In genomic region chr2:36104436-36104955, GRCm38 (mm10) we compare ENCODE assay signal across 8 mouse cellular contexts. TPM values are rescaled to one million over a fixed set of nuclear protein-coding genes. Genes with fewer than 3 reads are reported as not detected.
DNase-seq lines count a peak whose midpoint lies in the region; ATAC-seq and TF ChIP-seq lines count a peak whose summit lies in the region.

No protein-coding gene starts in this region.

- H3K4me1 ChIP-seq in heart, embryonic 10.5 days: peaks cover 39% of the 10 kb centered on the region
- H3K4me1 ChIP-seq in hindbrain, embryonic 11.5 days (replicated peaks; ENCODE audit: control insufficient read depth, insufficient read depth, low read length): peaks cover 14% of the 10 kb centered on the region
- peaks cover 26% of the 10 kb centered on the region for H3K4me1 ChIP-seq in midbrain, embryonic 11.5 days (ENCODE audit: control insufficient read depth, insufficient read depth, low read length)

- H3K36me3 ChIP-seq in heart, embryonic 10.5 days: no peaks in the 10 kb centered on the region
- no peaks in the 10 kb centered on the region for H3K36me3 ChIP-seq in hindbrain, embryonic 11.5 days (ENCODE audit: control insufficient read depth, insufficient read depth, low read length)
- no peaks in the 10 kb centered on the region for H3K36me3 ChIP-seq in midbrain, embryonic 11.5 days (ENCODE audit: control insufficient read depth, insufficient read depth, low read length)

- TF ChIP-seq CTCF in brain, embryonic 14.5 days (IDR thresholded peaks at IDR 0.05; ENCODE audit: borderline replicate concordance, extremely low read depth, insufficient read depth, insufficient read length): no peak

- H3K4me3 ChIP-seq in heart, embryonic 10.5 days: peak overlapping the region; percentile 63
- peak overlapping the region; percentile 26 for H3K4me3 ChIP-seq in hindbrain, embryonic 11.5 days (ENCODE audit: low read depth, low read length)
- peak overlapping the region; percentile 39 for H3K4me3 ChIP-seq in midbrain, embryonic 11.5 days (ENCODE audit: low read depth, low read length)

- H3K9ac ChIP-seq in hindbrain, embryonic 11.5 days (ENCODE audit: low read depth, low read length): 0 out of 2 replicates have a peak overlapping the region, but pooled peaks have one; percentile 15
- peak overlapping the region; percentile 36 for H3K9ac ChIP-seq in midbrain, embryonic 11.5 days (ENCODE audit: low read length)

- peak; percentile 39; the same call in 1 of the 2 replicates for ATAC-seq in hindbrain, embryonic 11.5 days (ENCODE audit: low FRiP score)
- no peak for ATAC-seq in midbrain, embryonic 11.5 days (ENCODE audit: low FRiP score)

- no peak overlapping the region for H3K27ac ChIP-seq in heart, embryonic 10.5 days
- H3K27ac ChIP-seq in hindbrain, embryonic 11.5 days (ENCODE audit: low read depth, low read length): no peak overlapping the region
- no peak overlapping the region for H3K27ac ChIP-seq in midbrain, embryonic 11.5 days (ENCODE audit: low read depth, low read length)

- WGBS in heart, embryonic 10.5 days: under 1% methylated on average over 32 of the region's 32 CpGs
- under 1% methylated on average over 30 of the region's 32 CpGs for WGBS in hindbrain, embryonic 11.5 days
- under 1% methylated on average over 32 of the region's 32 CpGs for WGBS in midbrain, embryonic 11.5 days

- no peak for TF ChIP-seq POLR2A in brain, embryonic 14.5 days (IDR thresholded peaks at IDR 0.05; ENCODE audit: borderline replicate concordance, extremely low read depth, insufficient read depth, insufficient read length, poor library complexity, severe bottlenecking)

- peaks cover 100% of the 10 kb centered on the region for H3K27me3 ChIP-seq in heart, embryonic 10.5 days (ENCODE audit: insufficient read depth, poor library complexity, severe bottlenecking)
- peaks cover 96% of the 10 kb centered on the region for H3K27me3 ChIP-seq in hindbrain, embryonic 11.5 days (ENCODE audit: control insufficient read depth, insufficient read depth, low read length)
- peaks cover 88% of the 10 kb centered on the region for H3K27me3 ChIP-seq in midbrain, embryonic 11.5 days (ENCODE audit: control insufficient read depth, insufficient read depth, low read length)

- peak overlapping the region; percentile 36 for H3K4me2 ChIP-seq in hindbrain, embryonic 11.5 days (replicated peaks; ENCODE audit: low read depth, low read length)
- peak overlapping the region; percentile 66 for H3K4me2 ChIP-seq in midbrain, embryonic 11.5 days

- no peak for DNase-seq in heart, embryonic 10.5 days (ENCODE audit: low spot score)
- no peak for DNase-seq in heart, adult 8-10 months (ENCODE audit: low spot score)
- DNase-seq in brain, embryonic 14.5 days (ENCODE audit: low read depth): peak; percentile 64
- DNase-seq in hindbrain, embryonic 11.5 days (ENCODE audit: low spot score): peak; percentile 70
- DNase-seq in midbrain, embryonic 11.5 days (ENCODE audit: low spot score, missing footprints): peak; percentile 97
- no peak for DNase-seq in gastrocnemius, postnatal 10 days
- no peak for DNase-seq in gastrocnemius, postnatal 25 days
- no peak for DNase-seq in spleen, adult 12 weeks (ENCODE audit: low spot score)

- no peaks in the 10 kb centered on the region for H3K9me3 ChIP-seq in heart, embryonic 10.5 days
- H3K9me3 ChIP-seq in hindbrain, embryonic 11.5 days (ENCODE audit: control insufficient read depth, low read length): no peaks in the 10 kb centered on the region
- H3K9me3 ChIP-seq in midbrain, embryonic 11.5 days (ENCODE audit: control insufficient read depth, low read length): no peaks in the 10 kb centered on the region

RNA-seq across cellular contexts. Expression of gene Lhx6, which starts 0.7 kb away (rescaled TPM):
- 0.43 and 1.5 TPM in 2 replicates for polyA plus RNA-seq in heart, embryonic 10.5 days (2016; fragmentation: Nextera tagmentation; extraction: Ambion mirVana)
- total RNA-seq in heart, adult 8-10 months (2022): 1 to 10 TPM; 2.5 to 6.0 (median 3.3) TPM
- 16.9 and 28.7 TPM in 2 replicates for polyA plus RNA-seq in brain, embryonic 14.5 days (2012; rRNA removed)
- 0.93 and 1.3 TPM in 2 replicates for polyA plus RNA-seq in hindbrain, embryonic 11.5 days (2014; fragmentation: Nextera tagmentation; extraction: Ambion mirVana)
- polyA plus RNA-seq in midbrain, embryonic 11.5 days (2014; fragmentation: Nextera tagmentation; extraction: Ambion mirVana): 0.92 and 1.3 TPM in 2 replicates
- total RNA-seq in gastrocnemius, postnatal 10 days (2021): 1 to 10 TPM; 3.3 to 6.2 TPM
- total RNA-seq in gastrocnemius, postnatal 25 days (2021): 1 to 10 TPM; 3.7 to 4.0 TPM

RNA-seq across cellular contexts. Expression of gene Mrrf, which starts 31.7 kb away (rescaled TPM):
- polyA plus RNA-seq in heart, embryonic 10.5 days (2016; fragmentation: Nextera tagmentation; extraction: Ambion mirVana): 29.9 and 35.0 TPM in 2 replicates
- 10 to 100 TPM; 40.5 to 44.0 (median 42.3) TPM for total RNA-seq in heart, adult 8-10 months (2022)
- polyA plus RNA-seq in brain, embryonic 14.5 days (2012; rRNA removed): 23.7 and 33.5 TPM in 2 replicates
- 29.7 and 35.9 TPM in 2 replicates for polyA plus RNA-seq in hindbrain, embryonic 11.5 days (2014; fragmentation: Nextera tagmentation; extraction: Ambion mirVana)
- polyA plus RNA-seq in midbrain, embryonic 11.5 days (2014; fragmentation: Nextera tagmentation; extraction: Ambion mirVana): 29.9 and 30.8 TPM in 2 replicates
- total RNA-seq in gastrocnemius, postnatal 10 days (2021): 10 to 100 TPM; 18.7 to 21.4 TPM
- 10 to 100 TPM; 13.7 to 14.8 TPM for total RNA-seq in gastrocnemius, postnatal 25 days (2021)

RNA-seq across cellular contexts. Expression of gene Rbm18, which starts 32.1 kb away (rescaled TPM):
- 60.0 and 60.7 TPM in 2 replicates for polyA plus RNA-seq in heart, embryonic 10.5 days (2016; fragmentation: Nextera tagmentation; extraction: Ambion mirVana)
- total RNA-seq in heart, adult 8-10 months (2022): 10 to 100 TPM; 31.0 to 37.1 (median 33.3) TPM
- 73.3 and 86.3 TPM in 2 replicates for polyA plus RNA-seq in brain, embryonic 14.5 days (2012; rRNA removed)
- polyA plus RNA-seq in hindbrain, embryonic 11.5 days (2014; fragmentation: Nextera tagmentation; extraction: Ambion mirVana): 121 and 131 TPM in 2 replicates
- 119 and 127 TPM in 2 replicates for polyA plus RNA-seq in midbrain, embryonic 11.5 days (2014; fragmentation: Nextera tagmentation; extraction: Ambion mirVana)
- total RNA-seq in gastrocnemius, postnatal 10 days (2021): 10 to 100 TPM; 32.9 to 33.3 TPM
- 10 to 100 TPM; 27.2 to 29.2 TPM for total RNA-seq in gastrocnemius, postnatal 25 days (2021)

RNA-seq across cellular contexts. Expression of gene Morn5, which starts 55.2 kb away (rescaled TPM):
- polyA plus RNA-seq in heart, embryonic 10.5 days (2016; fragmentation: Nextera tagmentation; extraction: Ambion mirVana): not detected in 2 replicates
- total RNA-seq in heart, adult 8-10 months (2022): not detected
- polyA plus RNA-seq in brain, embryonic 14.5 days (2012; rRNA removed): 0.93 and 2.3 TPM in 2 replicates
- polyA plus RNA-seq in hindbrain, embryonic 11.5 days (2014; fragmentation: Nextera tagmentation; extraction: Ambion mirVana): 3.6 and 4.0 TPM in 2 replicates
- 0.33 TPM in 1 of 2 replicates, not detected in the other for polyA plus RNA-seq in midbrain, embryonic 11.5 days (2014; fragmentation: Nextera tagmentation; extraction: Ambion mirVana)
- total RNA-seq in gastrocnemius, postnatal 10 days (2021): not detected
- total RNA-seq in gastrocnemius, postnatal 25 days (2021): not detected

RNA-seq across cellular contexts. Expression of gene Ndufa8, which starts 55.3 kb away (rescaled TPM):
- polyA plus RNA-seq in heart, embryonic 10.5 days (2016; fragmentation: Nextera tagmentation; extraction: Ambion mirVana): 329 and 373 TPM in 2 replicates
- 100 to 1,000 TPM; 642 to 707 (median 697) TPM for total RNA-seq in heart, adult 8-10 months (2022)
- polyA plus RNA-seq in brain, embryonic 14.5 days (2012; rRNA removed): 123 and 135 TPM in 2 replicates
- polyA plus RNA-seq in hindbrain, embryonic 11.5 days (2014; fragmentation: Nextera tagmentation; extraction: Ambion mirVana): 196 and 198 TPM in 2 replicates
- 184 and 186 TPM in 2 replicates for polyA plus RNA-seq in midbrain, embryonic 11.5 days (2014; fragmentation: Nextera tagmentation; extraction: Ambion mirVana)
- 100 to 1,000 TPM; 278 to 336 TPM for total RNA-seq in gastrocnemius, postnatal 10 days (2021)
- total RNA-seq in gastrocnemius, postnatal 25 days (2021): 100 to 1,000 TPM; 390 to 396 TPM

Comparison
In these comparisons a context has a peak if more than half of its experiments do, and no peak if none do; other contexts are left out.
1. DNase-seq: peak in brain, embryonic 14.5 days (single experiment), hindbrain, embryonic 11.5 days (single experiment) and midbrain, embryonic 11.5 days (single experiment); none in heart, embryonic 10.5 days (single experiment), heart, adult 8-10 months (single experiment), gastrocnemius, postnatal 10 days (single experiment), gastrocnemius, postnatal 25 days (single experiment) and spleen, adult 12 weeks (single experiment).
2. Peak in every context shown above with its lines, with median percentiles within 50 percentile points of each other: H3K4me3 ChIP-seq.